12 mouse cellular contexts compared by ENCODE assay signal in the genomic region with DNA sequence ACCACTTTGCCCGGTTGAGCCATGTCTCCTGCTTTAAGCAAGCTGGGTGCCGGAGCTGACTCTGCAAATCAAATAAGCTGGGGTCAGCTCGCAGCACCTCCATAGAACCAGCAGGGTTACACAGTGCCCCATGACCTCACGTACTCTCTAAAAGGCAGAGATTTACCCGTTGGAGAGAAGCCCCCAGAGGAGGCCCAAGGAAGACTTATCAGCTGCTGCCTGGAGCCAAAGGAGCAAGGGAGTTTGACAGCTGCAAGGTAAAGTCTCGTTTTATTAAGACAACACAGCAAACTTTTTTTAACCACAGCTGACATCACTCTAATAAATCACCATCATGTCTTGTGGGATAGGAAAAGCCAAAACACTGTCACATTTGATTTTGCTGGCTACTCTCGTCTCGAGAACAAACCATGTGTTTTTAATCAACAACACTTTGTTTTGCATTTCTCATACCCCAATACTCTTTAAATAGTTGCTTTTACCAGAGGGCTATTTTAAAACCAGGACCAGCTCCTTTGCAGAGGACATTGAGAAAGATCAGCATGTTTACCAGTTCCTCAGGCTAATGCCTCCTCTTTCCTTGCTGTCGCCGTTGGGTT.
DNase-seq lines count a peak whose midpoint lies in the region; ATAC-seq lines count a peak whose summit lies in the region.
"Had no signal": no experiment of that assay in that cellular context is flagged by ENCODE, and none has a peak within 500 bp of the region (broad histone marks: within the 10 kb centered on the region; RNA-seq: fewer than 3 reads in every experiment).

No protein-coding gene starts in this region.

- peak; percentile 34 to 43 for DNase-seq in heart, postnatal 10 days
- no peak for DNase-seq in heart, postnatal 25 days (ENCODE audit: low spot score)
- peak; percentile 90 for DNase-seq in NIH3T3 (ENCODE audit: low read depth)
- DNase-seq in embryonic facial prominence, embryonic 11.5 days (ENCODE audit: low spot score) = peak; percentile 75
- no peak for DNase-seq in right cerebral cortex, adult 2 months (ENCODE audit: low spot score in 2 of 2)
- DNase-seq in frontal cortex, postnatal 25 days (ENCODE audit: low spot score in 2 of 2) = no peak
- DNase-seq: adrenal gland, postnatal 36 days had no signal

- ATAC-seq in embryonic facial prominence, embryonic 11.5 days (replicated peaks; ENCODE audit: insufficient number of reproducible peaks, low FRiP score, low TSS enrichment, low read depth) = peak; percentile 36; the same call in 1 of the 2 replicates
- peak; percentile 55; the same call in 1 of the 2 replicates for ATAC-seq in limb, embryonic 13.5 days (ENCODE audit: low FRiP score, low read depth)
- ATAC-seq: midbrain, embryonic 15.5 days had no signal

- H3K4me3 ChIP-seq in embryonic facial prominence, embryonic 11.5 days (ENCODE audit: low read depth, low read length) = no peak overlapping the region
- H3K4me3 ChIP-seq in limb, embryonic 13.5 days = no peak overlapping the region
- H3K4me3 ChIP-seq: left cerebral cortex, adult 2 months; liver, embryonic 15.5 days; midbrain, embryonic 15.5 days had no signal

- H3K9ac ChIP-seq in embryonic facial prominence, embryonic 11.5 days (replicated peaks; ENCODE audit: low read length) = no peak overlapping the region
- H3K9ac ChIP-seq in limb, embryonic 13.5 days = no peak overlapping the region
- H3K9ac ChIP-seq: liver, embryonic 15.5 days; midbrain, embryonic 15.5 days had no signal

- H3K4me2 ChIP-seq in embryonic facial prominence, embryonic 11.5 days (ENCODE audit: low read depth, low read length) = 0 out of 2 replicates have a peak overlapping the region, but pooled peaks have one; percentile 23
- peak overlapping the region; percentile 23 for H3K4me2 ChIP-seq in limb, embryonic 13.5 days (replicated peaks)
- H3K4me2 ChIP-seq: liver, embryonic 15.5 days; midbrain, embryonic 15.5 days had no signal

- WGBS in embryonic facial prominence, embryonic 11.5 days = 22% methylated on average over 10 of the region's 10 CpGs
- 5% methylated on average over 10 of the region's 10 CpGs for WGBS in limb, embryonic 13.5 days

- no peaks in the 10 kb centered on the region for H3K36me3 ChIP-seq in embryonic facial prominence, embryonic 11.5 days (replicated peaks; ENCODE audit: control insufficient read depth, insufficient read depth, low read depth, low read length)
- H3K36me3 ChIP-seq in limb, embryonic 13.5 days = no peaks in the 10 kb centered on the region
- H3K36me3 ChIP-seq: liver, embryonic 15.5 days; midbrain, embryonic 15.5 days had no signal

- no peak overlapping the region for H3K27ac ChIP-seq in embryonic facial prominence, embryonic 11.5 days (replicated peaks; ENCODE audit: low read depth, low read length)
- H3K27ac ChIP-seq in limb, embryonic 13.5 days = peak overlapping the region; percentile 22; the same call in 1 of the 2 replicates
- H3K27ac ChIP-seq: left cerebral cortex, adult 2 months; liver, embryonic 15.5 days; midbrain, embryonic 15.5 days had no signal

- H3K9me3 ChIP-seq in embryonic facial prominence, embryonic 11.5 days (replicated peaks; ENCODE audit: control insufficient read depth, low read length) = no peaks in the 10 kb centered on the region
- no peaks in the 10 kb centered on the region for H3K9me3 ChIP-seq in limb, embryonic 13.5 days
- H3K9me3 ChIP-seq: liver, embryonic 15.5 days; midbrain, embryonic 15.5 days had no signal

- intact Hi-C loops in heart, postnatal 10 days (cut with DNase I) = no loop called here
- intact Hi-C loops in heart, postnatal 25 days (cut with DNase I) = no loop called here

- peaks cover 3% of the 10 kb centered on the region for H3K4me1 ChIP-seq in embryonic facial prominence, embryonic 11.5 days (ENCODE audit: control insufficient read depth, insufficient read depth, low read length)
- H3K4me1 ChIP-seq in limb, embryonic 13.5 days = peaks cover 45% of the 10 kb centered on the region
- H3K4me1 ChIP-seq: liver, embryonic 15.5 days; midbrain, embryonic 15.5 days had no signal

- 0 out of 2 replicates have a peak, but pooled peaks cover 2% of the 10 kb centered on the region for H3K27me3 ChIP-seq in embryonic facial prominence, embryonic 11.5 days (ENCODE audit: control insufficient read depth, insufficient read depth, low read length)
- H3K27me3 ChIP-seq in limb, embryonic 13.5 days = peaks cover 33% of the 10 kb centered on the region
- H3K27me3 ChIP-seq: CH12.LX; liver, embryonic 15.5 days; midbrain, embryonic 15.5 days had no signal

Comparison
In these comparisons a context has a peak if more than half of its experiments do, and no peak if none do; other contexts are left out.
1. DNase-seq: peak in heart, postnatal 10 days (2 of 2), NIH3T3 (single experiment) and embryonic facial prominence, embryonic 11.5 days (single experiment); none in heart, postnatal 25 days (single experiment), right cerebral cortex, adult 2 months (0 of 2) and frontal cortex, postnatal 25 days (0 of 2).